Mouse (Mus musculus): ENCODE measurements around the gene Slc25a17. TPM values are rescaled to one million over a fixed set of nuclear protein-coding genes. Genes with fewer than 3 reads are reported as not detected.

The Slc25a17 gene
- polyA plus RNA-seq, 1 experiment from 2014 or later: 56.4 TPM

GRCm38 (mm10) chr15:81301193-81302070 lies 59.2 kb downstream of the Slc25a17 start:
- Histone ChIP-seq H3K4me1 (ENCODE audit: control insufficient read depth in 2 of 2, insufficient read depth in 2 of 2, low read length in 2 of 2) (no peaks in the 10 kb centered on the region), H3K9me3 (ENCODE audit: control insufficient read depth, low read length) (no peaks in the 10 kb centered on the region), H3K36me3 (ENCODE audit: control insufficient read depth, insufficient read depth, low read length) (no peaks in the 10 kb centered on the region), H3K4me2 (ENCODE audit: low read length) (no peak overlapping the region), H3K27me3 (ENCODE audit: control insufficient read depth, insufficient read depth, low read length) (no peaks in the 10 kb centered on the region), H3K4me3 (ENCODE audit: control insufficient read depth in 1 of 2, insufficient read depth in 1 of 2, low read depth in 1 of 2, low read length in 2 of 2) (no peak overlapping the region), H3K27ac (replicated peaks in 1 of 2; ENCODE audit: control insufficient read depth in 1 of 2, insufficient read depth in 1 of 2, low read depth in 2 of 2, low read length in 2 of 2) (no peak overlapping the region), H3K9ac (ENCODE audit: low read length) (no peak overlapping the region)
- WGBS: 72% methylated on average over 16 of the region's 16 CpGs
- ATAC-seq (ENCODE audit: insufficient number of reproducible peaks, insufficient read depth, low FRiP score, low read depth): no peak

GRCm38 (mm10) chr15:81300520-81301069 lies 60.0 kb downstream of the Slc25a17 start:
- Histone ChIP-seq H3K4me2 (ENCODE audit: low read length) (no peak overlapping the region), H3K4me1 (ENCODE audit: control insufficient read depth in 2 of 2, insufficient read depth in 2 of 2, low read length in 2 of 2) (no peaks in the 10 kb centered on the region)

GRCm38 (mm10) chr15:81299549-81299948 lies 61.1 kb downstream of the Slc25a17 start:
- 82% methylated on average over 4 of the region's 4 CpGs for WGBS
- no peak overlapping the region for H3K9ac ChIP-seq (ENCODE audit: low read length)
- no peak overlapping the region for H3K27ac ChIP-seq (replicated peaks in 1 of 2; ENCODE audit: control insufficient read depth in 1 of 2, insufficient read depth in 1 of 2, low read depth in 2 of 2, low read length in 2 of 2)
- H3K36me3 ChIP-seq (ENCODE audit: control insufficient read depth, insufficient read depth, low read length): no peaks in the 10 kb centered on the region
- H3K4me3 ChIP-seq (ENCODE audit: control insufficient read depth in 1 of 2, insufficient read depth in 1 of 2, low read depth in 1 of 2, low read length in 2 of 2): no peak overlapping the region
- H3K4me1 ChIP-seq (ENCODE audit: control insufficient read depth in 2 of 2, insufficient read depth in 2 of 2, low read length in 2 of 2): no peaks in the 10 kb centered on the region
- ATAC-seq (ENCODE audit: insufficient number of reproducible peaks, insufficient read depth, low FRiP score, low read depth): no peak
- H3K4me2 ChIP-seq (ENCODE audit: low read length): no peak overlapping the region
- H3K9me3 ChIP-seq (ENCODE audit: control insufficient read depth, low read length): no peaks in the 10 kb centered on the region
- no peaks in the 10 kb centered on the region for H3K27me3 ChIP-seq (ENCODE audit: control insufficient read depth, insufficient read depth, low read length)

More at GRCm38 (mm10) chr15:81300520-81301069, 60.0 kb downstream of the Slc25a17 start:
- Histone ChIP-seq H3K27me3 (ENCODE audit: control insufficient read depth, insufficient read depth, low read length) (no peaks in the 10 kb centered on the region), H3K36me3 (ENCODE audit: control insufficient read depth, insufficient read depth, low read length) (no peaks in the 10 kb centered on the region), H3K4me3 (ENCODE audit: control insufficient read depth in 1 of 2, insufficient read depth in 1 of 2, low read depth in 1 of 2, low read length in 2 of 2) (no peak overlapping the region), H3K27ac (replicated peaks in 1 of 2; ENCODE audit: control insufficient read depth in 1 of 2, insufficient read depth in 1 of 2, low read depth in 2 of 2, low read length in 2 of 2) (no peak overlapping the region), H3K9ac (ENCODE audit: low read length) (no peak overlapping the region), H3K9me3 (ENCODE audit: control insufficient read depth, low read length) (no peaks in the 10 kb centered on the region)
- whole genome bisulfite sequencing: 82% methylated on average over 3 of the region's 3 CpGs
- ATAC-seq (ENCODE audit: insufficient number of reproducible peaks, insufficient read depth, low FRiP score, low read depth): no peak

- 68% methylated on average over 6 of the region's 6 CpGs for WGBS
- Histone ChIP-seq H3K36me3 (ENCODE audit: control insufficient read depth, insufficient read depth, low read length) (no peaks in the 10 kb centered on the region), H3K9me3 (ENCODE audit: control insufficient read depth, low read length) (no peaks in the 10 kb centered on the region), H3K4me1 (ENCODE audit: control insufficient read depth in 2 of 2, insufficient read depth in 2 of 2, low read length in 2 of 2) (no peaks in the 10 kb centered on the region), H3K4me2 (ENCODE audit: low read length) (no peak overlapping the region), H3K9ac (ENCODE audit: low read length) (no peak overlapping the region), H3K27me3 (ENCODE audit: control insufficient read depth, insufficient read depth, low read length) (no peaks in the 10 kb centered on the region), H3K27ac (replicated peaks in 1 of 2; ENCODE audit: control insufficient read depth in 1 of 2, insufficient read depth in 1 of 2, low read depth in 2 of 2, low read length in 2 of 2) (no peak overlapping the region), H3K4me3 (ENCODE audit: control insufficient read depth in 1 of 2, insufficient read depth in 1 of 2, low read depth in 1 of 2, low read length in 2 of 2) (no peak overlapping the region)
- no peak for ATAC-seq (ENCODE audit: insufficient number of reproducible peaks, insufficient read depth, low FRiP score, low read depth)
Observed at GRCm38 (mm10) chr15:81298213-81298612, 62.4 kb downstream of the Slc25a17 start.

- no peak overlapping the region for H3K4me3 ChIP-seq (ENCODE audit: control insufficient read depth in 1 of 2, insufficient read depth in 1 of 2, low read depth in 1 of 2, low read length in 2 of 2)
- H3K27me3 ChIP-seq (ENCODE audit: control insufficient read depth, insufficient read depth, low read length): no peaks in the 10 kb centered on the region
- 81% methylated on average over 3 of the region's 3 CpGs for WGBS
- H3K36me3 ChIP-seq (ENCODE audit: control insufficient read depth, insufficient read depth, low read length): no peaks in the 10 kb centered on the region
- no peaks in the 10 kb centered on the region for H3K4me1 ChIP-seq (ENCODE audit: control insufficient read depth in 2 of 2, insufficient read depth in 2 of 2, low read length in 2 of 2)
- ATAC-seq (ENCODE audit: insufficient number of reproducible peaks, insufficient read depth, low FRiP score, low read depth): no peak
- H3K9me3 ChIP-seq (ENCODE audit: control insufficient read depth, low read length): no peaks in the 10 kb centered on the region
- no peak overlapping the region for H3K4me2 ChIP-seq (ENCODE audit: low read length)
- no peak overlapping the region for H3K27ac ChIP-seq (replicated peaks in 1 of 2; ENCODE audit: control insufficient read depth in 1 of 2, insufficient read depth in 1 of 2, low read depth in 2 of 2, low read length in 2 of 2)
- no peak overlapping the region for H3K9ac ChIP-seq (ENCODE audit: low read length)
Observed at GRCm38 (mm10) chr15:81297543-81297942, 63.1 kb downstream of the Slc25a17 start.

- Histone ChIP-seq H3K4me1 (ENCODE audit: control insufficient read depth in 2 of 2, insufficient read depth in 2 of 2, low read length in 2 of 2) (peaks cover 2 to 12% of the 10 kb centered on the region in 2 experiments), H3K36me3 (ENCODE audit: control insufficient read depth, insufficient read depth, low read length) (no peaks in the 10 kb centered on the region), H3K4me3 (ENCODE audit: control insufficient read depth in 1 of 2, insufficient read depth in 1 of 2, low read depth in 1 of 2, low read length in 2 of 2) (no peak overlapping the region), H3K27ac (replicated peaks in 1 of 2; ENCODE audit: control insufficient read depth in 1 of 2, insufficient read depth in 1 of 2, low read depth in 2 of 2, low read length in 2 of 2) (no peak overlapping the region), H3K9me3 (ENCODE audit: control insufficient read depth, low read length) (no peaks in the 10 kb centered on the region), H3K27me3 (ENCODE audit: control insufficient read depth, insufficient read depth, low read length) (no peaks in the 10 kb centered on the region), H3K4me2 (ENCODE audit: low read length) (no peak overlapping the region), H3K9ac (ENCODE audit: low read length) (no peak overlapping the region)
- WGBS: 87% methylated on average over 10 of the region's 10 CpGs
- ATAC-seq (ENCODE audit: insufficient number of reproducible peaks, insufficient read depth, low FRiP score, low read depth): no peak
Observed at GRCm38 (mm10) chr15:81294897-81295296, 65.7 kb downstream of the Slc25a17 start.

GRCm38 (mm10) chr15:81294386-81294785 lies 66.2 kb downstream of the Slc25a17 start:
- H3K9me3 ChIP-seq (ENCODE audit: control insufficient read depth, low read length): no peaks in the 10 kb centered on the region
- peaks cover 2 to 12% of the 10 kb centered on the region in 2 experiments for H3K4me1 ChIP-seq (ENCODE audit: control insufficient read depth in 2 of 2, insufficient read depth in 2 of 2, low read length in 2 of 2)
- 78% methylated on average over 12 of the region's 12 CpGs for WGBS
- H3K36me3 ChIP-seq (ENCODE audit: control insufficient read depth, insufficient read depth, low read length): no peaks in the 10 kb centered on the region
- H3K27me3 ChIP-seq (ENCODE audit: control insufficient read depth, insufficient read depth, low read length): no peaks in the 10 kb centered on the region
- no peak overlapping the region for H3K4me2 ChIP-seq (ENCODE audit: low read length)
- no peak overlapping the region for H3K27ac ChIP-seq (replicated peaks in 1 of 2; ENCODE audit: control insufficient read depth in 1 of 2, insufficient read depth in 1 of 2, low read depth in 2 of 2, low read length in 2 of 2)
- no peak overlapping the region for H3K4me3 ChIP-seq (ENCODE audit: control insufficient read depth in 1 of 2, insufficient read depth in 1 of 2, low read depth in 1 of 2, low read length in 2 of 2)
- no peak for ATAC-seq (ENCODE audit: insufficient number of reproducible peaks, insufficient read depth, low FRiP score, low read depth)
- no peak overlapping the region for H3K9ac ChIP-seq (ENCODE audit: low read length)

Data from heart, embryonic 14.5 days (tissue).